Mouse (Mus musculus) cerebellum, adult 18-20 months (tissue): Measurements from ENCODE around the gene Kat2b.
"Not testable (repeated sequence)": the region's sequence is repeated elsewhere in the genome, so short reads cannot be mapped to it uniquely, and the experiment has no call there.

Experiments used
- DNase-seq, 2 experiments: peaks; one replicate each; pipeline ENCODE4 v3.0.0; 2021

Kat2b gene

DNA sequence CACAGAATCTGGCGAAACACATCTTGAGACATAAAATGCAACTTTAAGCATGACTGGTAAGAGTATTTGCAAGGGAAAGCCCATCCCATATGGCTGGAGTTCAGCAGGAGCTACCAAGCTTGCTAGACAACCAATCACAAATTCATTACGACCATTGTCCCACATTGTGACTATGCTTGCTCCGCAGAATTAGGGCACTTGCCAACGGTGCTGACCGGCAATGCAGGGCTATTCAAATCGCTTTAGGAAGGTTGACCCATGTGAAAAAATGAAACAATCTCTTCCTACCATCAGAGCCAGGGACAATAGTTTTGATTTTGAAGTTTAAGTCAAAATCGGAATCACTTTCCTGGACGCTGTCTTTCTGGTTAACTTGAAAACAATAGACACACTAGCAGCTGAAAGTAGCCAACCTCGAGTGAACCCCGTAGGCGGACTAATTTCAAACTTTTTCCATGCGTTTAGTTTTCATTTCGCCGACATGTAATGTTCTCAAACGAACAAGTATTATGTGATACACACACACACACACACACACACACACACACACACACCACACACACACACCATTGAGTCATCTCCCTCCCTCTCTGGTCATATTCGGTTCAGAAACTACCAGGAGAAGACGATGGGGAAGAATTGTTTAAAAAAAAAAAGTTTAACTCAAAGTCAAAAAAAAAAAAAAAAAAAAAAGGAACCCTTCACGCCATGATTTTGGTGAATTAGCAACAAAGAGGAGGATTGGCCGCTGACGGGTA, at the start of gene Kat2b:
Gene Kat2b (plus strand): TSS at position 701 of the 758 bp plus-strand sequence.
- peak; percentile 66 to 67 for DNase-seq

DNA sequence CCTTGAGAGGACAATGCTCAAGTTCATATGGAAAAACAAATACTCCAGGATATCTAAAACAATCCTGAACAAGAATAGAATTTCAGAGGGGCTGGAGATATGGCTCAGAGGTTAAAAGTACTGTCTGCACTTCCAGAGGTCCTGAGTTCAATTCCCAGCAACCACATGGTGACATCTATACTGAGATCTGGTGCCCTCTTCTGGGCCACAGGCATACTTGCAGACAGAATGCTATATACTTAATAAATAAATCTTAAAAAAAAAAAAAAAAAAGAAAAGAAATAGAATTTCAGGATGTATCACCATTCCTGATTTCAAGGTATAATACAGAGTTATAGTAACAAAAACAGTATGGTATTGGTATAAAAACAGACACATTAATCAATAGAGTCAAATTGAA, 47.3 kb upstream of the Kat2b start:
- no peak for DNase-seq

DNA sequence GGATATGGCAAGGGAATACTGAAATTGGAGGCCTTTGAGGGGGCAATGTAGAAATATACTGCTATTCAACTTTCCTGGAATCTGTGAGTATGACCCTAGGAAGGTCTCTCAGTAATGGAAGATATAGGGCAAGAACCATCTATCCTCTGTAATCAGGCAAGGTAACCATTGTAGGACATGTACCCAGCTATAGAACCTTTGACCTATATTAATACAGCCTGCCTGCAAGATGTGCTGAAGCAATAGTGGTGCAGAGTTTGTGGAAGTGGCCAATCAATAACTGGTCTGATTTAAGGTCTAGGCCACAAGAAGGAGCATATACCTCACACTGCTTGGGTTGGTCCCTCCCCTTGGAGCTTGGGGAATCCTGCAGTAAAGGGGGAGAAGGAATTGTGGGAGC, 46.2 kb upstream of the Kat2b start:
- DNase-seq: no peak

DNA sequence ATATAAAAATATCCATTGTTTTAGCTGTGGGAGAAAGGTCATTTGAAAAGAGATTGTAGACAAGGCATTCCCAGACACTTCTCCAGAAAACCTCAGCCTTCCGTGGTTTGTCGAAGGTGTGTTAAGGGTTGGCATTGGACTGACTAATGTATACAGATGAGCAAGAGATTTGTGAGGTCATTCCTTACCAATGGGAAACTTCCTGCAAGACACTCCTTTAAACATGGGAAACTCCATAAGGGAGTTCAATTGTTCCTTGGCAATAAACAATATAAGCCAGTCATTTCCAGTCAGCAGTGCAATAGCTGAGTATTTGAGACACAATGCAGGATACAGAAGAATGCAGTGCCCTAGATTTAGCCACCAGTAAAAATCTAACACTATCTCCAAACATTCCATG, 38.6 kb upstream of the Kat2b start:
- DNase-seq: no peak

DNA sequence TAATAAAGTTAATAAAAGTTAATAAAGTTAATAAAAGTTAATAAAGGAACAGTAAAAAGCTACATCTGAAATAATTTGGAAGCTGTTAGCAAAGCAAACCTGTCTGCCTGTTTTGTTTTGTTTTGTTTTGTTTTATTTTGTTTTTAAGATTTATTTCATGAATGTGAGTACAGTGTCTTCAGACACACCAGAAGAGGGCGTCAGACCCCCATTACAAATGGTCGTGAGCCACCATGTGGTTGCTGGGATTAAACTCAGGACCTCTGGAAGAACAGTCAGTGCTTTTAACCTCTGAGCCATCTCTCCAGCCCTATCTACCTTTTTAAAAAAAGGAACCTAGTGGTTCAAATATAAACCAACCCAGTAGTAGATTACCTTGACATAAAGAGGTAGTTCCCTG, 35.5 kb upstream of the Kat2b start:
- peak in 1 of 2 experiments; percentile 14 for DNase-seq

DNA sequence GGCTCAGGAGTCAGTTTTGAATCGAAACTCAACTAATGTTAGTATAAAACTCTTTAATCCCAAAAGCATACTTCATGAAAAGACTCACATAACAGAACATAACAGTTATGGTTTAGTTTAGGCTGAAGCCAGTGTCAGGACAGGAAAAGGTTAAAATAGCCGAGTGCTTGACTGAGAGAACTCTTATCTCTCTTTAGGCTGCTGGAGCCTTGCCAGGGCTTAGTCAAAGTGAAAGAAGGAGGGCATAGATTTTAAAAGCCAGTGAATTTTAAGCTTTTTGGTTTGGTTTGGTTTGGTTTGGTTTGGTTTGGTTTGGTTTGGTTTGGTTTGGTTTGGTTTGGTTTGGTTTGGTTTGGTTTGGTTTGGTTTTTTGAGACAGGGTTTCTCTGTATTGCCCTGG, 34.2 kb upstream of the Kat2b start:
- no peak for DNase-seq

DNA sequence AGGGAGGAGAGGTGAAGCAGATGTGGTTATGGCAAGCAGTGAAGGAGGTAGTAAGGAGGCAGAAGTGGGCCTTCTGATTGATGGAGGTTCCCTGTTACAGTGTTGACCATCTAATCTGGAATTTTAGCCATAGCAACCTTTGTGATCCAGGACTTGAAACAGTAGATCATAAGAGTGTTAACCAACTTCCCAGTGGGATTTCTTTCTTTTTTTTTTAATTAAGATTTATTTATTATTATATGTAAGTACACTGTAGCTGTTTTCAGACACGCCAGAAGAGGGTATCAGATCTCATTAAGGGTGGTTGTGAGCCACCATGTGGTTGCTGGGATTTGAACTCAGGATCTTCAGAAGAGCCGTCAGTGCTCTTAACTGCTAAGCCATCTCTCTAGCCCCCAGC, 27.3 kb upstream of the Kat2b start, which contains the start of gene Pp2d1:
Gene Pp2d1 (minus strand): TSS at position 101 of the 400 bp plus-strand sequence.
- DNase-seq: not testable (repeated sequence)

DNA sequence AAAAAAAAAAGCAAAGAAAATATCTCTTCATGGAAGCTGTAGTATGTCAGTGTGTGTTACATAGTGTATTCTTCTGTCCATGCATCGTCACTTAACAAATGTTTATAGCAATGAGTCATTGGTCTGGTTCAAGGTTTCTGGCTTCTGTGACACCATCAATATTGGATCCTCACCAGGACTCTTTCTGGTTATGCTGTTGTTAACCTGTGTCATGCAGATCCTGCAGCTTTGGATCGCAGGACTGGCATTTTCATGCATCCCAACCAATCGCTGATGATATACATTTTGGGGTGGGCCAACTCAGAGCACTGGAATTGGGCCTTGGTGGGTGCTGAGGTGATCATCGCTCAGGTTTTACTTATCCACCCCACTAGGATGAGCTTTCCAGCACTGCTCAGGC, 24.1 kb upstream of the Kat2b start:
- DNase-seq: no peak

DNA sequence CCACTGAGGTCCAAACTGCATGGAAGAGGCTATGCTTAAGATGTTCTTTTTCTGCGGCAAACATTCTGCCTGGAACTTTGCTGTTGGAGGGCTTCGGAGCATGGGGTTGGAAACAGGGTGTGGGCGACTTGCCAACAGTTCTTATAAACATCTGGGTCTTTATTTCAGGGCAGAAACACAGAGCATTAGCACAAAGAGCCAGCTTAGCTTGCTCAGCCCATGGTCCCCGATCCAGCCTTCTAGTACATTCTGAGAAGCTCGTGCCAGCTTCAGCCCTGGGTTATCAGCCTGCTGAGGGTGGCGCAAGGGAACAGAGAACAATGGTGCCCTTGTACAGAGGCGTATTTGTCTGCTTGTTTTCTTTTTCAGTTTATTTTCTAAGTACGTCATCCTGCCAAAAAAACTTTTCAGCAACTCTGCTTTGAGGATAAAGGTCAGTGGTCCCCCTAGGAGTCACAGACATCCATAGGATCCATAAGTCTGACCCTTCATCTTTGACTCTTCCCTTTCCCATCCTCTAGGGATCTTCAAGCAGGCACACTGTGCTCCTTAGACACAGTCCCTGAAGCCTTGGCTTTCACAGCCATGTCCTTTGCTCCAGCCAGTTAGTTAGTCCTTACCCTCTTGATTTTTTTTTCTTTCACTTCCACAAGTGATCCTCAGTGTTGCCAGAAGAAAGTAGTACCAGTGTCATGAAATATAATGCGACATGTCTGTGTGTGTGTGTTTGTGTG, 22.9 kb upstream of the Kat2b start:
- peak; percentile 14 to 19 for DNase-seq

DNA sequence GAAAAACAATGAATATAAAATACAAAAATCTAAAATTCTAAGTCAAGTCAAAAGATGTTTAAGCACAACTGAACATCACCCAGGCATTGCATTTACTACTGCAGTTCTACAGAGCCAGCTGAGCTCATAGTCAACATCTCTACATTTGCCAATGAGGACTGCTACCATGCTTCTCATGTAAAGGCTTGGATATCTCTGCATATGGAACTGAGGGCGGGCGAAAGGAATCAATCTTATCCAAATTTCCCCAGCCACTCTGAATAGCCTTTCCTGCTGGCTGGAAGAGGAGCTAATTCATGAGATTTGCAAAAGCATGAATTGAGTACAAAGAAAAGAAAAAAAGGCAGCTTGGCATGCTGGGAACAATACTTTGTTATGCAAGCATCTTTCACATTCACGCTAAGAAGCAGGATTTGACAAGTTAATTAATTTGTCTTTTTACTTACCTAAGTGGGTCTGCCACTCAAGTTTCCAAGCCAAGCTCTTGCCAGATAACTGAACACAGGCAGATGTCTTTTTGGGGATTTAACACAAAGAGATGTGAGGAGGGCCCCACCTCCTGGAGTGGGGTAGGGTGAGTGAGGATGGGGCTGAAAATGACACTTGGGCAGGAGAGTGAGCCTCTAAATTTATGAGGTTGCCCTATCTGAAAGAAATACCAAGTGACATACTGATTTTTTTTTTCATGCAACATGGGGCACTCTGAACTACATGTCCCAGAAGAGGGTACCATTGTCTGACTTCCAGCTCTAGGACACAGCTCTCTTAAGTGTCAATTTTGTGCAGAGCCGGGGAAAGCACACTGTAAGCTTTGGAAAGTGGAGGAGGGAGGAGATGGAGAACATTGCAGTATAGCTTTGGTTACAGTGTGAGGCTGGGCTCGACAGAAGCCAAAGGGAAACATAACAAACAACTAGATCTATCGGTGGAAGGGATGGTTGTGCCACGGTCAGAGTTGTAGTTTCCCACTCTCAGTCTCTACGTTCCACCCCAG, 15.1 kb upstream of the Kat2b start:
- no peak for DNase-seq

DNA sequence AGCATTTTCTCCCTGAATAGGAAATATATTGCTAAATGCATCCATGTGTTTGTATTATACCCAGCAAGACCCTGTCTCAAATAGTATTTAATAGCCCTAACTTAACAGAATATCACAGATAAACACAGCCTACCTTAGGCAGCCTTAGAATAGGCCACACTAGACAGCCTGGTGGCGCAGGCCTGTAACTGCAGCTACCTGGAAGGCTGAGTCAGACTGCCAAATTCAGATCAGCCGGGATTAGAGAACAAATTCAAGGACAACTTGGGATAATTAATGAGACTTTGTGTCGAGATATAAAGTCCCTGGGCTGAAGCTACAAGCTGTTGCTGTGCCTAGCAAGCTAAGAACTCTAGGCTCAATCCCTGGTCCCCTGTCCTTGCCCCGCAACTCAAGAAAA, 12.6 kb upstream of the Kat2b start:
- DNase-seq: peak in 1 of 2 experiments; percentile 9

DNA sequence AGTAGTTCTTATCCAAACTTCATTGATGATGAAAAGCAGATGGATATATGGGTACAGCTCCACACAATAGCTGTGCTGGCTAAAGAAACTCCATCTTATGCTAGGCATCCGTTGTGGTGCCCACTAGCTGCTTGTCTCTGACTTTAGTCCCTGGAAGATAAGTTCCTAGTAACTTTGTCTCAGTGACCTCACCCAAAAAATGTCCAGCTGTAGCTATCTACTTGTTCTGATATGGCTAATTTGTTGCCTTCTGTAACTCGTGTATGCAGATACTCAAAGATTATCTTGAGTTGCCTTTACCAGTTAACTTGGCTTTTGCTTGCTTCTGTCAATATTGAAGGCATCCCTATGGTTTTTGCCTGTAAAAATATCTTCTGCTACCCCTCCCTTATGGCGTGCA, 11.8 kb upstream of the Kat2b start:
- no peak for DNase-seq

DNA sequence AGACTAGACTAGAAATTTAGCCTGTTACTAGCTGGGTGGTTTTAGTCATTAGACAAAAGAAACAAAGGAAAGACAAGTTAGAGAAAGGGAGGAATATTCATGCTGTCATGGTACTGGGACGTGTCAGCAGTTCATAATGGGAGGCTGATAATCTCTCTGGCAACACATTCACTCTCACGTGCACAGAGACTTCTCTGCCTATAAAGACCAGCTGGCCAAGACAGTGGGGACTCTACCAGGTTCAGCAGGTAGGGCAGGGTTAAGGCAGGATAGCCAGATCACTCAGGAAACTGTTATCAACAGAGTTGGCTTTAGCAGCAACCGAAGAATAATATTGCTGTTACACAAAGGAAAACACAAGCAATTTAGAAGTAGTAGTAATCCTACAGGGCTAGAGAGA, 9.2 kb upstream of the Kat2b start:
- DNase-seq: no peak

DNA sequence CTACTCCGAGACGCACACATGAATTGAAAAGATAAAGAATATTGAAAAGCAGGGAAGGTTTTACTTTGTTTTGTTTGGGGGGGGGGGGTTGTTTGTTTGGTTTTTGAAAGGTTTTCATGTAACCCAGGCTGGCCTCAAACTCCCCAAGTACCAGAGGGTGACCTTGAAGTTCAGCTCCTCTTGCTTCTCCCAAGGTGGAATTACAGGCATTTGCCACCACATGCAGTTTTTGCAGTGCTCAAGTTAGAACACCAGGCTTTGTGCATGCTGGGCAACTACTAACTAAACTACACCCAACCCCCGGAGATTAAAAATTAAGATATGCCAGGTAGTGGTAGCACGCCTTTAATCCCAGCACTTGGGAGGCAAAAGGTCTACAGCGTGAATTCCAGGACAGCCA, 7.0 kb upstream of the Kat2b start:
- DNase-seq: no peak

DNA sequence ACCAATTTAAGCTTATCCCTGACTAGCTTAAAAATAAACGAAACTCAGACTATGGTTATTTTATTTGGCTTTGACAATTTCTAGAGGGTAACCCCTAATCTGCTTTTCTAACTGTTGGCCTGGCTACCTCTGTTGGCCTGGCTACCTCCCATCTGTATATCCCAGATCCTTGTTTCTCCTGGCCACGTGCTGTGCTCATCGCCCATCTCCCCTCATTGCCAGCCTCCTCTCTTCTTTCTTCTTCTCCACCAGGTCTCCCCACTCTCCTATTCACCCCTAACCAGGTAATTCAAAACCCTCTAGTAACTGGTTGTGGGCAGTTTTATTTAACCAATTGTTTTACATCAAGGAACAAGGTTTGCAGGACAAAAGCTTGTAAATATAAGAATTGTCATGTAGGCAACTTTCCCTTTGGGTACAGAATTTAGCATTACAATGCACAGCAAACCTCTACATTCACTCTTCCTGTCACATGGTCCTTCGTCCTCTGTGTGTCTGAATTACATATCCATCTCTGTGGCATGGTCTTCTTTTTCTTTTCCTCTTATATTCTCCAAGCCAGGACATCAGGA, 5.1 kb upstream of the Kat2b start:
- DNase-seq: no peak

DNA sequence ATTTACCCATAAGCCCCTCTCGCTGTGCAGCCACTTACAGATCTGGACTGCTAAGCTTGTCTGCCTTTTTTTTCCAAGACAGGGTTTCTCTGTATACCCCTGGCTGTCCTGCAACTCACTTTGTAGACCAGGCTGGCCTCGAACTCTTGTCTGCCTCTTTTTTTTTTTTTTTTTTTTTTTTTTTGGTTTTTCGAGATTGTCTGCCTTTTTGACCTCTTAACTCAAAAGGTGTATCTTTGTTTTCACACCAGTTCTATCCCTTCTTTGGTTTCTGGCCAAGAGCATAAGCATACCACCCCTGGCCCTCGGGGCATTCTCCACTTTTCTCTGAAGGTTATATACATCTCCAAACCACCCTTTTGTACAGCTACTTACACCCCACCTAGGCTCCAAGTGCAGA, 1.8 kb upstream of the Kat2b start:
- DNase-seq: no peak

DNA sequence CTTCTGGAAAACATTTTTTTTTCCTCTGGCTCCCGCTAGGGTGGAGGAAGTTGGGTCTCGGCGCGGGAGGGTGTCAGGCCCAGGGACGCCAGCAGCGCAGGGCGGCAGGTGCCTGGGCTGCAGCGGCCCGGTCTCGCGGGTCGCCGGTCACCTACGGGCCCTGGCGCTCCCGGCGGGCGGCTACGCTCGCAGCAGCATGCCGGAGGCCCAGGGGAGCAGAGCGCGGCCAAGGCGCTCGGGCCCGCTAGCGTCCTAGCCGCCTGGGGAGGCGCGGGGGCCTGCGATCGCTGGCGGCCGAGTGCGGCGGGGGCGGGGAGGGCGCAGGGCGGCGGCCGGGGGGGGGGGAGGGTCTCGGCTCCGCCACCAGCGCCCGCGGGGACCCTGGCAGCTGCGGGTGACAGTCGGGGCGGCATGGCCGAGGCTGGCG, 271 bp downstream of the Kat2b start:
- DNase-seq: peak in 1 of 2 experiments; percentile 70

DNA sequence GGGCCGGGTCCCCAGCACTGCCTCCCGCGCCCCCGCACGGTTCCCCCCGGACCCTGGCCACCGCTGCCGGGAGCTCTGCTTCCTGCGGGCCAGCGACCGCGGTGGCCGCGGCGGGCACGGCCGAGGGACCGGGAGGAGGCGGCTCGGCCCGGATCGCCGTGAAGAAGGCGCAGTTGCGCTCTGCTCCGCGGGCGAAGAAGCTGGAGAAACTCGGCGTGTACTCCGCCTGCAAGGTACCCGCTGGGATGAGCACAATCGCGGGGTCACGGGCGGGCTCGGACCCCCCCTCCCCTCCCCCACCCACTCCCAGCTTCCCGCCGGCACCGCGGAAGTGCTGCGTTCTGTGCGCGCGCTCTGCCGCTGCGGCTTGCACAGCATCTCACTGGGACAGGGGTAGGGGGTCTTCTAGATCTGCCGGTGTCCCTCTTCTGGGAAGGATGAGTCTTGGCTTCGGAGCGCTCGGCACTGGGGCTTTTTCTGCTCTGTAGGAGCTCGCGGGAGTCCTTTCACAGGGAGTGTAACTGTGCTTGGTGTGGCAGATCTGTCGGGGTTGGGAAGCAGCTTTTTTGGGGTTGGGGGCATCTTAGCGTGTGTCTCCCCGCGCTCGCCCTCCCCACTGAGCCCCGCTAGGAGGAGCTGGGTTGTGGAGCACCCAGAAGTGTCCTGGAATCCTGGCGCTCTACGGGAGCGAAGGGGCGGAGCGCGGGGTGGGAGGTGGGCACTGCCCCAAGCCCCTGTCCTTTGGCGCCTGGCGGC, 863 bp downstream of the Kat2b start:
- DNase-seq: peak; percentile 59 to 77

DNA sequence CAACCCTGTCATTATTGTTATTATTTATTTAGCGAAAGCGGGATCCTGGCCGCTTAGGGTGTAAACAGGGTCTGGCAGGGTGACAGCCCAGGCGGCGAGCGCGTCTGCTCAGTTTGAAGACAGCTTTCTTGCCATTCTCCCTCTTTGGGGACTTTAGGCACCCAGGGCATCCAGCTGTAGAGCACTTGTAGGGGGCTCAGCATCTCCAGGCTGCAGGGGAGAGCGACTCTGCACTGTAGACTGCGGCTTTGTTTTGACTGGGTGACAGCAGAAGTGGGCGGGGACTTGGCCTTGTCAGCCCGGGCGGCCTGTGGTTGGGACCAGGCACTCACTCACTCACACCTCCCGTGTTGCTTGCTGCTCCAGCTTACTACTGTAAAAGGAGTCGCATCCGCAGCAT, 1.5 kb downstream of the Kat2b start:
- DNase-seq: peak; percentile 88 to 93

DNA sequence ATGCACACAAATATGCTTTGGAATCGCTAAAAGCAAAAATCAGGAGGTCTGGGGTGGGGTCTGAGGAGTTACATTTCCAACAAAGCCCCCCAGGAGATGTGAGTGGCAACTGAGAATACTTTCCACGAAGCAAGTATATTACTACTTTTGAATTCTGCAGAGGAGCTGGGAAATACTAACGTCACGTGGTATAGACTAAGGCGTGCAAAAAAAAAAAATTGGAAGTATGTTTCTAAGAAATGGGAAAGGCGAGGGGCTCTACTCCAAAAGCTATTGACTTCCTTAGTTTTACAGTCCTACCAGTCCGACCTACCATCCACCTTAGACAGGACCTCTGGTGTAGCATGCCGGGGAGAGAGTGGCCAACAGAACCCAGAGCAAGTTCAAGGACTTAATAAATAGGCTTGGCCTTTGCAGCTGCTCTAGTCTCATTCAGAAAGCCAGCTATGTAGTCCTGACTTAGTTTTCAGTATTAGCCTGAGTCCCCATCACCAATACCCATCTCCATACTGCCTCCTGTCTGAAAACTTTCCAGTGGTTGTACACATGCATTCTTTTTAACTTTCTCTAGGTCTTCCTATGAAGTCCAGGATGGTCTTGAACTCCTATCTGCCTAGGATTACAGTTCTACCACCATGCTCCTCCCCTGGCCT, 2.2 kb downstream of the Kat2b start:
- no peak for DNase-seq

DNA sequence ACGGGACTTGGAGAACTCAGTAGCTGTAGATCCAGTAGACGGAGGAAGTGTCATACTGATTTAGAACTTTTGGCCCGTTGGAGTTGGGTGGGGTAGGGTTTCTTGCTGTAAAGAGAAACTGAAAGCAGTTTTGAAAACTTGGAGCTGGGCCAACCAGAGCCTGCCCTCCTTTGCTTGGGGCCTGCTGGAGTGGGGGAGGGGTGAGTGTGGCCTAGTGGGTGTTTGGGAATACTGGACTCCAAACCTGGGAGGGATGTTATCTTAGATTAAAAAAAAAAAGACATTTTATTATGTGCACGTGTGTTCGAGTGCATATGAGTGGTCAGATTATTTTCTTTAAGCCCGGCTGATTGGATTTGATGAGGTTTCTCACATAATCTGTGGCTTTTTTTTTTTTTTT, 3.2 kb downstream of the Kat2b start:
- peak; percentile 68 for DNase-seq
